Mouse (Mus musculus) midbrain, postnatal 0 days (tissue): ENCODE results near the gene Gm13285. TPM values are rescaled to one million over a fixed set of nuclear protein-coding genes. Genes with fewer than 3 reads are reported as not detected.
A peak's percentile ranks its signal among the peaks of the same experiment; 100 is the strongest.

Experiments
- ATAC-seq: fragments of 200-750 bp; cut with Nextera tagmentation; 2 replicates; pipeline ENCODE4 v1.8.0; 2017; ENCODE audit warnings: moderate number of reproducible peaks, mild to moderate bottlenecking, moderate TSS enrichment, moderate library complexity; ENCODE audit not compliant: low FRiP score
- DNase-seq: peaks from one replicate; pipeline ENCODE4 v3.0.0-alpha.2; 2015; ENCODE audit warnings: low spot score
- H3K27ac ChIP-seq: fragments of 300-500 bp; sonication (generic); 2 replicates; pipeline ENCODE4 v1.5.1; 2014; ENCODE audit warnings: low read depth, mild to moderate bottlenecking, low read length, mixed read lengths
- H3K27me3 ChIP-seq: fragments of 300-500 bp; sonication (generic); 2 replicates; pipeline ENCODE4 v1.6.1; 2014; ENCODE audit warnings: low read length, control low read depth, mixed read lengths; ENCODE audit not compliant: insufficient read depth
- H3K36me3 ChIP-seq: fragments of 300-500 bp; sonication (generic); 2 replicates; pipeline ENCODE4 v1.6.1; 2014; ENCODE audit warnings: low read length, control low read depth, mixed read lengths; ENCODE audit not compliant: insufficient read depth
- H3K4me1 ChIP-seq: fragments of 300-500 bp; sonication (generic); 2 replicates; pipeline ENCODE4 v1.6.1; 2014; ENCODE audit warnings: mild to moderate bottlenecking, control low read depth, antibody characterized with exemption, low read length, mixed read lengths; ENCODE audit not compliant: insufficient read depth
- H3K4me2 ChIP-seq: fragments of 300-500 bp; sonication (generic); 2 replicates; pipeline ENCODE4 v1.6.1; 2014; ENCODE audit warnings: low read depth, mild to moderate bottlenecking, low read length, mixed read lengths; ENCODE audit not compliant: poor library complexity, severe bottlenecking
- H3K4me3 ChIP-seq: fragments of 300-500 bp; sonication (generic); 2 replicates; pipeline ENCODE4 v1.5.1; 2014; ENCODE audit warnings: low read depth, mild to moderate bottlenecking, low read length, moderate library complexity
- H3K9ac ChIP-seq: fragments of 300-500 bp; sonication (generic); replicated peaks from 2 replicates; pipeline ENCODE4 v1.6.1; 2014; ENCODE audit warnings: mild to moderate bottlenecking, low read length, moderate library complexity, mixed read lengths; ENCODE audit not compliant: poor library complexity, severe bottlenecking
- H3K9me3 ChIP-seq: fragments of 300-500 bp; sonication (generic); 2 replicates; pipeline ENCODE4 v1.6.1; 2016; ENCODE audit warnings: low read length, control low read depth
- CTCF ChIP-seq: IDR thresholded peaks from 2 replicates; pipeline ENCODE4 v1.5.1; 2016; ENCODE audit warnings: antibody characterized with exemption, mild to moderate bottlenecking
- WGBS: fragments of 180-500 bp; shearing (Covaris S2); extraction: QIAGEN DNeasy Blood & Tissue Kit; methylation state at CpG from one replicate; pipeline ENCODE4 v1.1.7; 2014; 5-methylcytosine and 5-hydroxymethylcytosine counted together
- polyA plus RNA-seq: library from polyadenylated mRNA; unstranded; fragments of >200 nt; fragmentation: Nextera tagmentation; extraction: Ambion mirVana; gene quantifications from 2 replicates; pipeline ENCODE4 v1.2.1, GENCODE M21; 2015
- total RNA-seq: library from RNA; depleted of rRNA; stranded (reverse); fragments of >200 nt; gene quantifications from 2 replicates; pipeline ENCODE4 v1.2.3, GENCODE M21; 2014; rRNA removed

Gm13285 gene
- total and polyA plus RNA-seq, 2 experiments from 2014 or later = not detected

GRCm38 (mm10) chr4:88838828-88839227 lies 39.4 kb downstream of the Gm13285 start:
- WGBS = 53% methylated on average over 3 of the region's 3 CpGs
- no peak overlapping the region for H3K4me3 ChIP-seq
- no peak overlapping the region for H3K9ac ChIP-seq
- no peak overlapping the region for H3K27ac ChIP-seq
- no peak overlapping the region for H3K4me2 ChIP-seq
- ATAC-seq (no peak), DNase-seq (peak; percentile 21)
- H3K27me3 ChIP-seq = no peaks in the 10 kb centered on the region
- no peaks in the 10 kb centered on the region for H3K4me1 ChIP-seq
- no peaks in the 10 kb centered on the region for H3K9me3 ChIP-seq
- H3K36me3 ChIP-seq = no peaks in the 10 kb centered on the region
- TF ChIP-seq CTCF = peak; percentile 71

GRCm38 (mm10) chr4:88840058-88840457 lies 40.6 kb downstream of the Gm13285 start:
- H3K27me3 ChIP-seq = no peaks in the 10 kb centered on the region
- no peak overlapping the region for H3K9ac ChIP-seq
- WGBS = 86% methylated on average over 3 of the region's 3 CpGs
- no peak overlapping the region for H3K4me2 ChIP-seq
- H3K36me3 ChIP-seq = no peaks in the 10 kb centered on the region
- ATAC-seq (no peak), DNase-seq (no peak)
- no peak for TF ChIP-seq CTCF
- H3K9me3 ChIP-seq = no peaks in the 10 kb centered on the region
- H3K4me1 ChIP-seq = no peaks in the 10 kb centered on the region
- no peak overlapping the region for H3K4me3 ChIP-seq
- H3K27ac ChIP-seq = no peak overlapping the region

GRCm38 (mm10) chr4:88841438-88841911 lies 42.0 kb downstream of the Gm13285 start, which contains the start of gene Ifna4:
Gene Ifna4 (plus strand): TSS chr4:88841861.
- no peak for TF ChIP-seq CTCF
- H3K4me2 ChIP-seq = no peak within 1 kb of the TSS
- no peak for DNase-seq
- no peak for ATAC-seq
- H3K27ac ChIP-seq = no peak within 1 kb of the TSS
- H3K4me3 ChIP-seq = no peak within 1 kb of the TSS
- H3K27me3 ChIP-seq = no peaks in the 10 kb centered on the region
- WGBS = 41% methylated on average over 2 of the region's 2 CpGs
- no peaks in the 10 kb centered on the region for H3K9me3 ChIP-seq
- no peak within 1 kb of the TSS for H3K9ac ChIP-seq
- H3K36me3 ChIP-seq = no peaks in the 10 kb centered on the region
- H3K4me1 ChIP-seq = no peaks in the 10 kb centered on the region

- no peak for ATAC-seq
- WGBS = 55% methylated on average over 2 of the region's 2 CpGs
- H3K4me1 ChIP-seq = no peaks in the 10 kb centered on the region
- no peaks in the 10 kb centered on the region for H3K9me3 ChIP-seq
- H3K4me2 ChIP-seq = no peak overlapping the region
- DNase-seq = no peak
- H3K36me3 ChIP-seq = no peaks in the 10 kb centered on the region
- no peak overlapping the region for H3K27ac ChIP-seq
- no peak overlapping the region for H3K4me3 ChIP-seq
- H3K9ac ChIP-seq = no peak overlapping the region
- peak; percentile 42; the same call in 1 of the 2 replicates for TF ChIP-seq CTCF
- no peaks in the 10 kb centered on the region for H3K27me3 ChIP-seq
Measured at GRCm38 (mm10) chr4:88845334-88845733, 45.9 kb downstream of the Gm13285 start.

GRCm38 (mm10) chr4:88849698-88850097 lies 50.2 kb downstream of the Gm13285 start, which contains the start of gene Ifna1:
Gene Ifna1 (plus strand): TSS chr4:88850087.
- WGBS = 66% methylated on average over 1 of the region's 1 CpGs
- H3K9ac ChIP-seq = no peak within 1 kb of the TSS
- TF ChIP-seq CTCF = no peak
- no peaks in the 10 kb centered on the region for H3K9me3 ChIP-seq
- H3K4me3 ChIP-seq = no peak within 1 kb of the TSS
- no peaks in the 10 kb centered on the region for H3K27me3 ChIP-seq
- DNase-seq (no peak), ATAC-seq (no peak)
- H3K4me2 ChIP-seq = no peak within 1 kb of the TSS
- no peaks in the 10 kb centered on the region for H3K4me1 ChIP-seq
- H3K27ac ChIP-seq = no peak within 1 kb of the TSS
- no peaks in the 10 kb centered on the region for H3K36me3 ChIP-seq

Other genes starting within 250 kb of the Gm13285 start
Only the 30 nearest of the 31 such genes appear.
- not detected in 2 replicates for gene Ifna14, start 227.9 kb upstream of the Gm13285 start, total RNA-seq
- not detected in 2 replicates for gene Ifna14, start 227.9 kb upstream of the Gm13285 start, polyA plus RNA-seq
- gene Ifna9, start 207.3 kb upstream of the Gm13285 start, total RNA-seq = not detected in 2 replicates
- not detected in 2 replicates for gene Ifna9, start 207.3 kb upstream of the Gm13285 start, polyA plus RNA-seq
- gene Ifna12, start 196.3 kb upstream of the Gm13285 start, total RNA-seq = not detected in 2 replicates
- not detected in 2 replicates for gene Ifna12, start 196.3 kb upstream of the Gm13285 start, polyA plus RNA-seq
- gene C87499, start 165.3 kb upstream of the Gm13285 start, total RNA-seq = not detected in 2 replicates
- gene C87499, start 165.3 kb upstream of the Gm13285 start, polyA plus RNA-seq = not detected in 2 replicates
- not detected in 2 replicates for gene Ifna13, start 155.2 kb upstream of the Gm13285 start, total RNA-seq
- gene Ifna13, start 155.2 kb upstream of the Gm13285 start, polyA plus RNA-seq = not detected in 2 replicates
- gene Ifna16, start 122.7 kb upstream of the Gm13285 start, total RNA-seq = not detected in 2 replicates
- not detected in 2 replicates for gene Ifna16, start 122.7 kb upstream of the Gm13285 start, polyA plus RNA-seq
- gene Ifna2, start 115.8 kb upstream of the Gm13285 start, total RNA-seq = not detected in 2 replicates
- not detected in 2 replicates for gene Ifna2, start 115.8 kb upstream of the Gm13285 start, polyA plus RNA-seq
- not detected in 2 replicates for gene Ifnab, start 108.3 kb upstream of the Gm13285 start, total RNA-seq
- not detected in 2 replicates for gene Ifnab, start 108.3 kb upstream of the Gm13285 start, polyA plus RNA-seq
- gene Gm26566, start 77.9 kb upstream of the Gm13285 start, total RNA-seq = 0.71 TPM in 1 of 2 replicates, not detected in the other
- 0.49 and 1.3 TPM in 2 replicates for gene Gm26566, start 77.9 kb upstream of the Gm13285 start, polyA plus RNA-seq
- 148 and 172 TPM in 2 replicates for gene Klhl9, start 77.2 kb upstream of the Gm13285 start, total RNA-seq
- gene Klhl9, start 77.2 kb upstream of the Gm13285 start, polyA plus RNA-seq = 77.6 and 82.5 TPM in 2 replicates
- not detected in 2 replicates for gene Gm13271, start 44.8 kb upstream of the Gm13285 start, total RNA-seq
- gene Gm13271, start 44.8 kb upstream of the Gm13285 start, polyA plus RNA-seq = not detected in 2 replicates
- not detected in 2 replicates for gene Gm13283, start 39.5 kb upstream of the Gm13285 start, total RNA-seq
- not detected in 2 replicates for gene Gm13283, start 39.5 kb upstream of the Gm13285 start, polyA plus RNA-seq
- not detected in 2 replicates for gene Gm13290, start 25.8 kb upstream of the Gm13285 start, total RNA-seq
- not detected in 2 replicates for gene Gm13290, start 25.8 kb upstream of the Gm13285 start, polyA plus RNA-seq
- not detected in 2 replicates for gene Gm13289, start 22.7 kb upstream of the Gm13285 start, total RNA-seq
- gene Gm13289, start 22.7 kb upstream of the Gm13285 start, polyA plus RNA-seq = not detected in 2 replicates
- not detected in 2 replicates for gene Gm13272, start 19.8 kb upstream of the Gm13285 start, total RNA-seq
- not detected in 2 replicates for gene Gm13272, start 19.8 kb upstream of the Gm13285 start, polyA plus RNA-seq
- not detected in 2 replicates for gene Ifnz, start 17.5 kb upstream of the Gm13285 start, total RNA-seq
- not detected in 2 replicates for gene Ifnz, start 17.5 kb upstream of the Gm13285 start, polyA plus RNA-seq
- gene Gm13276, start 14.0 kb upstream of the Gm13285 start, total RNA-seq = not detected in 2 replicates
- not detected in 2 replicates for gene Gm13276, start 14.0 kb upstream of the Gm13285 start, polyA plus RNA-seq
- gene Gm13277, start 11.0 kb upstream of the Gm13285 start, total RNA-seq = not detected in 2 replicates
- gene Gm13277, start 11.0 kb upstream of the Gm13285 start, polyA plus RNA-seq = not detected in 2 replicates
- gene Gm13278, start 8.1 kb upstream of the Gm13285 start, total RNA-seq = not detected in 2 replicates
- gene Gm13278, start 8.1 kb upstream of the Gm13285 start, polyA plus RNA-seq = not detected in 2 replicates
- not detected in 2 replicates for gene Gm13275, start 5.2 kb upstream of the Gm13285 start, total RNA-seq
- not detected in 2 replicates for gene Gm13275, start 5.2 kb upstream of the Gm13285 start, polyA plus RNA-seq
- gene Gm13279, start 2.3 kb upstream of the Gm13285 start, total RNA-seq = not detected in 2 replicates
- gene Gm13279, start 2.3 kb upstream of the Gm13285 start, polyA plus RNA-seq = not detected in 2 replicates
- not detected in 2 replicates for gene Gm13287, start 3.6 kb downstream of the Gm13285 start, total RNA-seq
- gene Gm13287, start 3.6 kb downstream of the Gm13285 start, polyA plus RNA-seq = not detected in 2 replicates
- not detected in 2 replicates for gene Gm13288, start 5.9 kb downstream of the Gm13285 start, total RNA-seq
- gene Gm13288, start 5.9 kb downstream of the Gm13285 start, polyA plus RNA-seq = not detected in 2 replicates
- gene Ifna7, start 16.6 kb downstream of the Gm13285 start, total RNA-seq = not detected in 2 replicates
- gene Ifna7, start 16.6 kb downstream of the Gm13285 start, polyA plus RNA-seq = not detected in 2 replicates
- gene Ifna11, start 20.3 kb downstream of the Gm13285 start, total RNA-seq = not detected in 2 replicates
- gene Ifna11, start 20.3 kb downstream of the Gm13285 start, polyA plus RNA-seq = not detected in 2 replicates
- gene Ifna6, start 27.8 kb downstream of the Gm13285 start, total RNA-seq = not detected in 2 replicates
- not detected in 2 replicates for gene Ifna6, start 27.8 kb downstream of the Gm13285 start, polyA plus RNA-seq
- not detected in 2 replicates for gene Ifna5, start 35.9 kb downstream of the Gm13285 start, total RNA-seq
- gene Ifna5, start 35.9 kb downstream of the Gm13285 start, polyA plus RNA-seq = not detected in 2 replicates
- not detected in 2 replicates for gene Ifna4, start 42.2 kb downstream of the Gm13285 start, total RNA-seq
- not detected in 2 replicates for gene Ifna4, start 42.2 kb downstream of the Gm13285 start, polyA plus RNA-seq
- not detected in 2 replicates for gene Ifna1, start 50.4 kb downstream of the Gm13285 start, total RNA-seq
- gene Ifna1, start 50.4 kb downstream of the Gm13285 start, polyA plus RNA-seq = not detected in 2 replicates
- gene Ifne, start 80.5 kb downstream of the Gm13285 start, total RNA-seq = not detected in 2 replicates
- gene Ifne, start 80.5 kb downstream of the Gm13285 start, polyA plus RNA-seq = not detected in 2 replicates